Mouse (Mus musculus) kidney, adult 9 months (tissue): ENCODE results near the gene Gm20870.
"Not testable (repeated sequence)": the region's sequence is repeated elsewhere in the genome, so short reads cannot be mapped to it uniquely, and the experiment has no call there.

Experiments used
- DNase-seq: peaks from one replicate; pipeline ENCODE4 v3.0.0; 2022

Gm20870 gene

GRCm38 (mm10) chrY:71691743-71692142 lies at the start of gene Gm20870:
Gm20870 (plus strand) TSS chrY:71692043.
- not testable (repeated sequence) for DNase-seq
